Comparison of ENCODE assay signal across 17 mouse cellular contexts in the genomic region with DNA sequence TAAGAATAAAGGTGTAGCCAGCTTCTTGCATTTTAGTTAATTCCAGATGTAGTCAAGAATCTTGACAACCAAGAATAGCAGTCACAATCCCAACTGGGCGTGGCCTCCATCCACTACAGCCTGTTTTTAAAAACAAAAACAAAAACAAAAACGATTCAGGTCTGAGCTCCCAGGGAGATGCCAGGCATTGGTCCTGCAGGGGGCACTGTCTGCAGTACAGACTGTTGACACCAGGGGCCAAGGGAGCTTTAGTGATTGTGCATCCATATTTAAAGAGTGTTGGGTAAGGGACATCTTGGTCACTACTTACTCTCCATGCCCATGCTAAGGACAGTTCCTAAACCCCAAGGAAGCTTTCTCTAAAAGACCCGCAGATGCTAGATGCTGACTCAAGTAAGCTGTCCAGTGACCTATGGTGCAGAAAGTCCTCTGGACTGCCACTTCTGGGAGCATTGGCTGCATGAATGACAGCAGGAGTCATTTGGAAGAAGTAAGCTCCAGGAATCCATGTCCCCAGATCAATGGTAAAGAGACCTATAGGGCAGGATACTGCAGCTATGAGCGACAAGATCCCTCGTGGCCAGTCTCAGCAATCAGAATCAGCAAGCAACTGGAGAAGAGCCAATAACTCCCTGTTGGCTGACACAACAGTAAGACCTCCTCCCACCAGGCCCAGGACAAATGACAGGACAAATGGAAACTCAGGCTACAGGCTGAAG.
DNase-seq lines count a peak whose midpoint lies in the region; ATAC-seq and TF ChIP-seq lines count a peak whose summit lies in the region.
"Had no signal": no experiment of that assay in that cellular context is flagged by ENCODE, and none has a peak within 500 bp of the region (broad histone marks: within the 10 kb centered on the region; RNA-seq: fewer than 3 reads in every experiment).

No protein-coding gene starts in this region.

- H3K9ac ChIP-seq in intestine, postnatal 0 days (ENCODE audit: low read depth, low read length), result no peak overlapping the region
- H3K9ac ChIP-seq in intestine, embryonic 15.5 days, result no peak overlapping the region
- H3K9ac ChIP-seq in midbrain, embryonic 11.5 days (ENCODE audit: low read length), result no peak overlapping the region
- no peak overlapping the region for H3K9ac ChIP-seq in midbrain, embryonic 14.5 days (replicated peaks; ENCODE audit: low read length)
- H3K9ac ChIP-seq in ES-Bruce4 (ENCODE audit: low read depth, poor library complexity, severe bottlenecking), result no peak overlapping the region
- H3K9ac ChIP-seq: hindbrain, embryonic 12.5 days; limb, embryonic 12.5 days; midbrain, embryonic 13.5 days had no signal

- no peak overlapping the region for H3K4me3 ChIP-seq in intestine, postnatal 0 days (ENCODE audit: low read depth, low read length)
- no peak overlapping the region for H3K4me3 ChIP-seq in intestine, embryonic 15.5 days (replicated peaks)
- no peak overlapping the region for H3K4me3 ChIP-seq in midbrain, embryonic 11.5 days (ENCODE audit: low read depth, low read length)
- no peak overlapping the region for H3K4me3 ChIP-seq in midbrain, embryonic 14.5 days (replicated peaks; ENCODE audit: low read depth, low read length)
- H3K4me3 ChIP-seq in ES-Bruce4 (ENCODE audit: low read depth, low read length), result no peak overlapping the region
- H3K4me3 ChIP-seq in cortical plate, adult 2 months (ENCODE audit: insufficient read depth, low read length), result no peak overlapping the region
- H3K4me3 ChIP-seq: erythroblast, embryonic 14.5 days; hindbrain, embryonic 12.5 days; limb, embryonic 12.5 days; midbrain, embryonic 13.5 days had no signal

- no peaks in the 10 kb centered on the region for H3K4me1 ChIP-seq in intestine, postnatal 0 days (replicated peaks; ENCODE audit: control insufficient read depth, insufficient read depth, low read length)
- H3K4me1 ChIP-seq in intestine, embryonic 15.5 days (replicated peaks), result no peaks in the 10 kb centered on the region
- H3K4me1 ChIP-seq in midbrain, embryonic 11.5 days (ENCODE audit: control insufficient read depth, insufficient read depth, low read length), result no peaks in the 10 kb centered on the region
- no peaks in the 10 kb centered on the region for H3K4me1 ChIP-seq in midbrain, embryonic 14.5 days (ENCODE audit: control insufficient read depth, insufficient read depth, low read length)
- no peaks in the 10 kb centered on the region for H3K4me1 ChIP-seq in ES-Bruce4 (ENCODE audit: control insufficient read depth, insufficient read depth, low read length)
- peaks cover 1% of the 10 kb centered on the region for H3K4me1 ChIP-seq in cortical plate, adult 2 months (ENCODE audit: control insufficient read depth, insufficient read depth, low read length)
- H3K4me1 ChIP-seq: limb, embryonic 12.5 days; midbrain, embryonic 13.5 days had no signal

- no peaks in the 10 kb centered on the region for H3K27me3 ChIP-seq in intestine, postnatal 0 days (replicated peaks; ENCODE audit: control insufficient read depth, insufficient read depth, low read length)
- no peaks in the 10 kb centered on the region for H3K27me3 ChIP-seq in intestine, embryonic 15.5 days (replicated peaks)
- no peaks in the 10 kb centered on the region for H3K27me3 ChIP-seq in midbrain, embryonic 11.5 days (ENCODE audit: control insufficient read depth, insufficient read depth, low read length)
- no peaks in the 10 kb centered on the region for H3K27me3 ChIP-seq in midbrain, embryonic 14.5 days (ENCODE audit: control insufficient read depth, insufficient read depth, low read length)
- no peaks in the 10 kb centered on the region for H3K27me3 ChIP-seq in ES-Bruce4 (ENCODE audit: control insufficient read depth, insufficient read depth, low read length, poor library complexity, severe bottlenecking)
- H3K27me3 ChIP-seq: hindbrain, embryonic 12.5 days; limb, embryonic 12.5 days; midbrain, embryonic 13.5 days had no signal

- TF ChIP-seq CTCF in intestine, postnatal 0 days (IDR thresholded peaks at IDR 0.05; ENCODE audit: low read depth), result peak; percentile 35; the same call in 1 of the 2 replicates
- TF ChIP-seq CTCF in ES-Bruce4 (IDR thresholded peaks at IDR 0.05; ENCODE audit: low read depth, low read length), result peak; percentile 26
- peak; percentile 25; the same call in 1 of the 2 replicates for TF ChIP-seq CTCF in cortical plate, adult 2 months (IDR thresholded peaks at IDR 0.05; ENCODE audit: extremely low read depth, insufficient read depth, low read length)

- no peak for TF ChIP-seq EP300 in ES-Bruce4 (IDR thresholded peaks at IDR 0.05; ENCODE audit: insufficient read depth, low read depth, low read length)

- DNase-seq in midbrain, embryonic 11.5 days (ENCODE audit: low spot score, missing footprints), result peak; percentile 68
- DNase-seq in midbrain, embryonic 14.5 days, result no peak
- DNase-seq in Muller cell, postnatal 12 days (ENCODE audit: inconsistent ontology term), result no peak
- DNase-seq: heart, postnatal 10 days; kidney, postnatal 10 days; thymus, postnatal 25 days had no signal

- TF ChIP-seq POLR2A in ES-Bruce4 (IDR thresholded peaks at IDR 0.05; ENCODE audit: insufficient read depth, low read length), result no peak
- TF ChIP-seq POLR2A in cortical plate, adult 2 months (IDR thresholded peaks at IDR 0.05; ENCODE audit: extremely low read depth, insufficient read depth, low read length), result no peak

- H3K27ac ChIP-seq in intestine, postnatal 0 days (ENCODE audit: low read depth, low read length), result no peak overlapping the region
- no peak overlapping the region for H3K27ac ChIP-seq in intestine, embryonic 15.5 days
- H3K27ac ChIP-seq in midbrain, embryonic 11.5 days (ENCODE audit: low read depth, low read length), result no peak overlapping the region
- no peak overlapping the region for H3K27ac ChIP-seq in midbrain, embryonic 14.5 days (replicated peaks; ENCODE audit: low read depth, low read length)
- no peak overlapping the region for H3K27ac ChIP-seq in ES-Bruce4 (ENCODE audit: insufficient read depth, low read length)
- H3K27ac ChIP-seq in cortical plate, adult 2 months (ENCODE audit: insufficient read depth, low read length), result no peak overlapping the region
- H3K27ac ChIP-seq: hindbrain, embryonic 12.5 days; limb, embryonic 12.5 days; macrophage; midbrain, embryonic 13.5 days had no signal

- no peaks in the 10 kb centered on the region for H3K9me3 ChIP-seq in intestine, postnatal 0 days (ENCODE audit: control insufficient read depth)
- H3K9me3 ChIP-seq in intestine, embryonic 15.5 days, result no peaks in the 10 kb centered on the region
- no peaks in the 10 kb centered on the region for H3K9me3 ChIP-seq in midbrain, embryonic 11.5 days (ENCODE audit: control insufficient read depth, low read length)
- no peaks in the 10 kb centered on the region for H3K9me3 ChIP-seq in midbrain, embryonic 14.5 days (ENCODE audit: control insufficient read depth, low read length)
- no peaks in the 10 kb centered on the region for H3K9me3 ChIP-seq in ES-Bruce4 (replicated peaks; ENCODE audit: control insufficient read depth, insufficient read depth, low read length, poor library complexity, severe bottlenecking)
- H3K9me3 ChIP-seq: hindbrain, embryonic 12.5 days; limb, embryonic 12.5 days; midbrain, embryonic 13.5 days had no signal

- WGBS in intestine, postnatal 0 days, result 73% methylated on average over 5 of the region's 5 CpGs
- 73% methylated on average over 5 of the region's 5 CpGs for WGBS in intestine, embryonic 15.5 days
- WGBS in midbrain, embryonic 11.5 days, result 83% methylated on average over 5 of the region's 5 CpGs
- 76% methylated on average over 5 of the region's 5 CpGs for WGBS in midbrain, embryonic 14.5 days

- H3K36me3 ChIP-seq in intestine, postnatal 0 days (ENCODE audit: control insufficient read depth, insufficient read depth), result no peaks in the 10 kb centered on the region
- no peaks in the 10 kb centered on the region for H3K36me3 ChIP-seq in intestine, embryonic 15.5 days
- no peaks in the 10 kb centered on the region for H3K36me3 ChIP-seq in midbrain, embryonic 11.5 days (ENCODE audit: control insufficient read depth, insufficient read depth, low read length)
- H3K36me3 ChIP-seq in midbrain, embryonic 14.5 days (ENCODE audit: control insufficient read depth, insufficient read depth, low read length), result no peaks in the 10 kb centered on the region
- no peaks in the 10 kb centered on the region for H3K36me3 ChIP-seq in ES-Bruce4 (ENCODE audit: control insufficient read depth, insufficient read depth, low read length, poor library complexity, severe bottlenecking)
- H3K36me3 ChIP-seq: hindbrain, embryonic 12.5 days; limb, embryonic 12.5 days; midbrain, embryonic 13.5 days had no signal

- ATAC-seq in intestine, postnatal 0 days, result no peak
- ATAC-seq in intestine, embryonic 15.5 days, result no peak
- no peak for ATAC-seq in midbrain, embryonic 11.5 days (ENCODE audit: low FRiP score)
- no peak for ATAC-seq in midbrain, embryonic 14.5 days (ENCODE audit: low FRiP score, low TSS enrichment)
- ATAC-seq: forebrain, embryonic 16.5 days; intestine, embryonic 16.5 days; midbrain, embryonic 13.5 days had no signal

- H3K4me2 ChIP-seq in intestine, postnatal 0 days (replicated peaks; ENCODE audit: low read depth), result no peak overlapping the region
- no peak overlapping the region for H3K4me2 ChIP-seq in intestine, embryonic 15.5 days (replicated peaks)
- H3K4me2 ChIP-seq in midbrain, embryonic 11.5 days, result no peak overlapping the region
- no peak overlapping the region for H3K4me2 ChIP-seq in midbrain, embryonic 14.5 days (ENCODE audit: low read length)
- H3K4me2 ChIP-seq: hindbrain, embryonic 12.5 days; limb, embryonic 12.5 days; midbrain, embryonic 13.5 days had no signal
